Mouse (Mus musculus): ENCODE measurements at regions not wholly inside any gene's neighbourhood (a gene's known extent, or its start where the extent isn't known, plus 50 kb on each side); places are given as distances from the start of the nearest gene placed in this dataset.

GRCm38 (mm10) chr2:75762030-75762429 lies 57.6 kb upstream of the Nfe2l2 start:
- TF ChIP-seq CTCF (IDR thresholded peaks at IDR 0.05; ENCODE audit: borderline replicate concordance, control insufficient read depth, extremely low read depth, insufficient read depth, low read length, poor library complexity) (no peak), POLR2A (IDR thresholded peaks at IDR 0.05; ENCODE audit: control insufficient read depth, extremely low read depth, insufficient read depth, low read length, poor library complexity) (no peak)
- H3K27me3 ChIP-seq (ENCODE audit: control insufficient read depth, insufficient read depth, low read length) = no peaks in the 10 kb centered on the region
- DNase-seq = no peak
- H3K4me1 ChIP-seq (replicated peaks; ENCODE audit: control insufficient read depth, insufficient read depth, low read length) = peaks cover 4% of the 10 kb centered on the region
- 83% methylated on average over 5 of the region's 5 CpGs for WGBS
- no peaks in the 10 kb centered on the region for H3K36me3 ChIP-seq (ENCODE audit: control insufficient read depth, insufficient read depth, low read length)
- no peak overlapping the region for H3K27ac ChIP-seq (ENCODE audit: control insufficient read depth, insufficient read depth, low read length)
- no peak overlapping the region for H3K4me3 ChIP-seq (ENCODE audit: control insufficient read depth, insufficient read depth, low read length)

- H3K36me3 ChIP-seq (ENCODE audit: control insufficient read depth, insufficient read depth, low read length) = no peaks in the 10 kb centered on the region
- DNase-seq = no peak
- TF ChIP-seq CTCF (IDR thresholded peaks at IDR 0.05; ENCODE audit: borderline replicate concordance, control insufficient read depth, extremely low read depth, insufficient read depth, low read length, poor library complexity) (no peak), POLR2A (IDR thresholded peaks at IDR 0.05; ENCODE audit: control insufficient read depth, extremely low read depth, insufficient read depth, low read length, poor library complexity) (no peak)
- H3K27ac ChIP-seq (ENCODE audit: control insufficient read depth, insufficient read depth, low read length) = no peak overlapping the region
- H3K27me3 ChIP-seq (ENCODE audit: control insufficient read depth, insufficient read depth, low read length) = no peaks in the 10 kb centered on the region
- WGBS = 92% methylated on average over 9 of the region's 9 CpGs
- H3K4me1 ChIP-seq (replicated peaks; ENCODE audit: control insufficient read depth, insufficient read depth, low read length) = peaks cover 4% of the 10 kb centered on the region
- no peak overlapping the region for H3K4me3 ChIP-seq (ENCODE audit: control insufficient read depth, insufficient read depth, low read length)
Observed at GRCm38 (mm10) chr2:75761626-75762025, 57.2 kb upstream of the Nfe2l2 start.

- TF ChIP-seq CTCF (IDR thresholded peaks at IDR 0.05; ENCODE audit: borderline replicate concordance, control insufficient read depth, extremely low read depth, insufficient read depth, low read length, poor library complexity) = no peak
- TF ChIP-seq POLR2A (IDR thresholded peaks at IDR 0.05; ENCODE audit: control insufficient read depth, extremely low read depth, insufficient read depth, low read length, poor library complexity) = no peak
- Histone ChIP-seq H3K4me3 (ENCODE audit: control insufficient read depth, insufficient read depth, low read length) (no peak overlapping the region), H3K27ac (ENCODE audit: control insufficient read depth, insufficient read depth, low read length) (no peak overlapping the region), H3K36me3 (ENCODE audit: control insufficient read depth, insufficient read depth, low read length) (no peaks in the 10 kb centered on the region), H3K4me1 (replicated peaks; ENCODE audit: control insufficient read depth, insufficient read depth, low read length) (peaks cover 4% of the 10 kb centered on the region), H3K27me3 (ENCODE audit: control insufficient read depth, insufficient read depth, low read length) (no peaks in the 10 kb centered on the region)
- no peak for DNase-seq
- WGBS = 95% methylated on average over 11 of the region's 11 CpGs
Observed at GRCm38 (mm10) chr2:75759196-75759885, 54.9 kb upstream of the Nfe2l2 start.

- H3K36me3 ChIP-seq (ENCODE audit: control insufficient read depth, insufficient read depth, low read length) = no peaks in the 10 kb centered on the region
- no peaks in the 10 kb centered on the region for H3K27me3 ChIP-seq (ENCODE audit: control insufficient read depth, insufficient read depth, low read length)
Observed at GRCm38 (mm10) chr2:75758277-75758676, 53.8 kb upstream of the Nfe2l2 start.

GRCm38 (mm10) chr2:75756704-75757638 lies 52.5 kb upstream of the Nfe2l2 start:
- TF ChIP-seq POLR2A (IDR thresholded peaks at IDR 0.05; ENCODE audit: control insufficient read depth, extremely low read depth, insufficient read depth, low read length, poor library complexity) (no peak), CTCF (IDR thresholded peaks at IDR 0.05; ENCODE audit: borderline replicate concordance, control insufficient read depth, extremely low read depth, insufficient read depth, low read length, poor library complexity) (no peak)
- Histone ChIP-seq H3K27ac (ENCODE audit: control insufficient read depth, insufficient read depth, low read length) (no peak overlapping the region), H3K4me1 (replicated peaks; ENCODE audit: control insufficient read depth, insufficient read depth, low read length) (no peaks in the 10 kb centered on the region), H3K36me3 (ENCODE audit: control insufficient read depth, insufficient read depth, low read length) (no peaks in the 10 kb centered on the region), H3K27me3 (ENCODE audit: control insufficient read depth, insufficient read depth, low read length) (no peaks in the 10 kb centered on the region), H3K4me3 (ENCODE audit: control insufficient read depth, insufficient read depth, low read length) (no peak overlapping the region)
- WGBS = 92% methylated on average over 16 of the region's 16 CpGs
- no peak for DNase-seq

More at GRCm38 (mm10) chr2:75758277-75758676, 53.8 kb upstream of the Nfe2l2 start:
- 97% methylated on average over 6 of the region's 6 CpGs for WGBS
- peaks cover 3% of the 10 kb centered on the region for H3K4me1 ChIP-seq (replicated peaks; ENCODE audit: control insufficient read depth, insufficient read depth, low read length)
- no peak overlapping the region for H3K4me3 ChIP-seq (ENCODE audit: control insufficient read depth, insufficient read depth, low read length)
- TF ChIP-seq CTCF (IDR thresholded peaks at IDR 0.05; ENCODE audit: borderline replicate concordance, control insufficient read depth, extremely low read depth, insufficient read depth, low read length, poor library complexity) (no peak), POLR2A (IDR thresholded peaks at IDR 0.05; ENCODE audit: control insufficient read depth, extremely low read depth, insufficient read depth, low read length, poor library complexity) (no peak)
- H3K27ac ChIP-seq (ENCODE audit: control insufficient read depth, insufficient read depth, low read length) = no peak overlapping the region
- DNase-seq = no peak

GRCm38 (mm10) chr2:75754606-75755005 lies 50.2 kb upstream of the Nfe2l2 start:
- DNase-seq = no peak
- no peak overlapping the region for H3K27ac ChIP-seq (ENCODE audit: control insufficient read depth, insufficient read depth, low read length)
- no peaks in the 10 kb centered on the region for H3K27me3 ChIP-seq (ENCODE audit: control insufficient read depth, insufficient read depth, low read length)
- no peak for TF ChIP-seq CTCF (IDR thresholded peaks at IDR 0.05; ENCODE audit: borderline replicate concordance, control insufficient read depth, extremely low read depth, insufficient read depth, low read length, poor library complexity)
- no peak for TF ChIP-seq POLR2A (IDR thresholded peaks at IDR 0.05; ENCODE audit: control insufficient read depth, extremely low read depth, insufficient read depth, low read length, poor library complexity)
- no peak overlapping the region for H3K4me3 ChIP-seq (ENCODE audit: control insufficient read depth, insufficient read depth, low read length)
- H3K4me1 ChIP-seq (replicated peaks; ENCODE audit: control insufficient read depth, insufficient read depth, low read length) = no peaks in the 10 kb centered on the region
- 94% methylated on average over 7 of the region's 7 CpGs for WGBS
- no peaks in the 10 kb centered on the region for H3K36me3 ChIP-seq (ENCODE audit: control insufficient read depth, insufficient read depth, low read length)
